Mouse (Mus musculus): Measurements from ENCODE around the gene Cabp2. TPM values are rescaled to one million over a fixed set of nuclear protein-coding genes. Genes with fewer than 3 reads are reported as not detected.
"Not testable (repeated sequence)": the region's sequence is repeated elsewhere in the genome, so short reads cannot be mapped to it uniquely, and the experiment has no call there.

The Cabp2 gene
- polyA plus RNA-seq, 1 experiment = not detected

DNA sequence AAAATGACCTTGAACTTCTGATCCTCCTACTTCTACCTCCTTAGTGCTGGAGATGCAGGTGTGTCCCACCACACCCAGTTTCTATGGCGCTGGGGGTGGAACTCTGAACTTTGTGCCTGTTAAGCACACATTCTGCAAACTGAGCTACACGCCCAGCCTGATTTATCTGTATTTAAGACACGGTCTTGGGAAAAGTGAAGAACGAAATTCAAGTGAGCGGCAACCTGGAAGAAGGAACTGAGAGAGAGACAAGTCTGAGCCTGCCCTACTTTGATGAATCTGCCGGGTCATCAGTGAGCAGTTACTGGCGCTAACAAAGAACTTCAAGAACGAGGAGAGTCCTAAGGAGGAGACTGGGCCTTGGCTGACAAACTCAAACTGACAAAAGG is 34.5 kb upstream of the Cabp2 start:
- TF ChIP-seq POLR2A (IDR thresholded peaks at IDR 0.05; ENCODE audit: insufficient read depth, low read length) (no peak), EP300 (IDR thresholded peaks at IDR 0.05; ENCODE audit: insufficient read depth, low read depth, low read length) (peak; percentile 88), CTCF (IDR thresholded peaks at IDR 0.05; ENCODE audit: low read depth, low read length) (no peak)
- H3K27ac ChIP-seq (ENCODE audit: insufficient read depth, low read length) = peak overlapping the region; percentile 65
- no peak overlapping the region for H3K4me3 ChIP-seq (ENCODE audit: low read depth, low read length)
- no peak overlapping the region for H3K9ac ChIP-seq (ENCODE audit: low read depth, poor library complexity, severe bottlenecking)
- peaks cover 15% of the 10 kb centered on the region for H3K9me3 ChIP-seq (replicated peaks; ENCODE audit: control insufficient read depth, insufficient read depth, low read length, poor library complexity, severe bottlenecking)
- H3K27me3 ChIP-seq (ENCODE audit: control insufficient read depth, insufficient read depth, low read length, poor library complexity, severe bottlenecking) = no peaks in the 10 kb centered on the region
- no peaks in the 10 kb centered on the region for H3K4me1 ChIP-seq (ENCODE audit: control insufficient read depth, insufficient read depth, low read length)
- H3K36me3 ChIP-seq (ENCODE audit: control insufficient read depth, insufficient read depth, low read length, poor library complexity, severe bottlenecking) = no peaks in the 10 kb centered on the region

DNA sequence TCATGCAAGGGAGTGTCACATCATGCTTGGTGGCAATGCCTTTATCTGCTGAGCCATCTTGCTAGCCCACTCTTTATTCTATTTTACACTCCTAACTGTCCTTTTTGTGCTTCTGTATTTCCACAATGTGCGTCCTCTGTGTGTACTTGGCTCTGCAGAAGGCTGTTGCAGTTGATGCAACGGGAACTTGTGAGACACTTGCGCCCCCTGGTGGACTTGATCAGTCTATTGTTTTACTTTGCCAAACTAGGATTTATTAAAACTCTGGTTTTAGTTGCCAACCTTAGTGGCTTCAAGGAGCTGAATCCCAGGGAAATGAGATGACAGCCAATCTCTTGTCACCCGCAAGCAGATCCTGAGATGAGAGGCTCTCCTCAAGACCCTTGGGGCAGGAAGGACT is 33.5 kb upstream of the Cabp2 start:
- H3K27ac ChIP-seq (ENCODE audit: insufficient read depth, low read length) = no peak overlapping the region
- no peaks in the 10 kb centered on the region for H3K4me1 ChIP-seq (ENCODE audit: control insufficient read depth, insufficient read depth, low read length)
- TF ChIP-seq EP300 (IDR thresholded peaks at IDR 0.05; ENCODE audit: insufficient read depth, low read depth, low read length) = no peak
- peak; percentile 82 for TF ChIP-seq CTCF (IDR thresholded peaks at IDR 0.05; ENCODE audit: low read depth, low read length)
- no peaks in the 10 kb centered on the region for H3K27me3 ChIP-seq (ENCODE audit: control insufficient read depth, insufficient read depth, low read length, poor library complexity, severe bottlenecking)
- peaks cover 15% of the 10 kb centered on the region for H3K9me3 ChIP-seq (replicated peaks; ENCODE audit: control insufficient read depth, insufficient read depth, low read length, poor library complexity, severe bottlenecking)
- H3K36me3 ChIP-seq (ENCODE audit: control insufficient read depth, insufficient read depth, low read length, poor library complexity, severe bottlenecking) = no peaks in the 10 kb centered on the region
- H3K4me3 ChIP-seq (ENCODE audit: low read depth, low read length) = no peak overlapping the region
- no peak overlapping the region for H3K9ac ChIP-seq (ENCODE audit: low read depth, poor library complexity, severe bottlenecking)

DNA sequence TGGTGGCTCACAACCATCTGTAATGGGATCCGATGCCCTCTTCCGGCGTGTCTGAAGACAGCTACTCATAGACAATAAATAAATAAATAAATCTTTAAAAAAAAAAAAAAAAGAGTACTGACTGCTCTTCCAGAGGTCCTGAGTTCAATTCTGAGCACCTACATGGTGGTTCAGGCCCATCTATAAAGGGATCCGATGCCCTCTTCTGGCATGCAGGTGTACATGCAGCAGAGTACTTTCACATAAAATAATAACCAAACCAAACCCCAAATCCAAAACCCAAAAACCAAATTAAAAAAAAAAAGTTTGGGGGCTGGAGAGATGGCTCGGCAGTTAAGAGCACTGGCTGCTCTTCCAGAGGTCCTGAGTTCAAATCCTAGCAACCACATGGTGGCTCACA is 32.3 kb upstream of the Cabp2 start:
- H3K36me3 ChIP-seq (ENCODE audit: control insufficient read depth, insufficient read depth, low read length, poor library complexity, severe bottlenecking); H3K4me3 ChIP-seq (ENCODE audit: low read depth, low read length); H3K27me3 ChIP-seq (ENCODE audit: control insufficient read depth, insufficient read depth, low read length, poor library complexity, severe bottlenecking); H3K9ac ChIP-seq (ENCODE audit: low read depth, poor library complexity, severe bottlenecking); H3K27ac ChIP-seq (ENCODE audit: insufficient read depth, low read length); H3K4me1 ChIP-seq (ENCODE audit: control insufficient read depth, insufficient read depth, low read length): not testable (repeated sequence)
- H3K9me3 ChIP-seq (replicated peaks; ENCODE audit: control insufficient read depth, insufficient read depth, low read length, poor library complexity, severe bottlenecking) = peaks cover 13% of the 10 kb centered on the region

- H3K9ac ChIP-seq (ENCODE audit: low read depth, poor library complexity, severe bottlenecking) = no peak overlapping the region
- H3K27ac ChIP-seq (ENCODE audit: insufficient read depth, low read length) = no peak overlapping the region
- TF ChIP-seq CTCF (IDR thresholded peaks at IDR 0.05; ENCODE audit: low read depth, low read length) (peak; percentile 21), POLR2A (IDR thresholded peaks at IDR 0.05; ENCODE audit: insufficient read depth, low read length) (no peak)
- H3K36me3 ChIP-seq (ENCODE audit: control insufficient read depth, insufficient read depth, low read length, poor library complexity, severe bottlenecking) = no peaks in the 10 kb centered on the region
- no peaks in the 10 kb centered on the region for H3K4me1 ChIP-seq (ENCODE audit: control insufficient read depth, insufficient read depth, low read length)
- no peak overlapping the region for H3K4me3 ChIP-seq (ENCODE audit: low read depth, low read length)
- H3K9me3 ChIP-seq (replicated peaks; ENCODE audit: control insufficient read depth, insufficient read depth, low read length, poor library complexity, severe bottlenecking) = no peaks in the 10 kb centered on the region
- no peaks in the 10 kb centered on the region for H3K27me3 ChIP-seq (ENCODE audit: control insufficient read depth, insufficient read depth, low read length, poor library complexity, severe bottlenecking)
Observed at GRCm38 (mm10) chr19:4051016-4051415, 30.4 kb upstream of the Cabp2 start.

- H3K9ac ChIP-seq (ENCODE audit: low read depth, poor library complexity, severe bottlenecking) = no peak overlapping the region
- H3K4me3 ChIP-seq (ENCODE audit: low read depth, low read length) = no peak overlapping the region
- TF ChIP-seq CTCF (IDR thresholded peaks at IDR 0.05; ENCODE audit: low read depth, low read length) (peak; percentile 87), EP300 (IDR thresholded peaks at IDR 0.05; ENCODE audit: insufficient read depth, low read depth, low read length) (no peak)
- H3K36me3 ChIP-seq (ENCODE audit: control insufficient read depth, insufficient read depth, low read length, poor library complexity, severe bottlenecking) = no peaks in the 10 kb centered on the region
- no peaks in the 10 kb centered on the region for H3K9me3 ChIP-seq (replicated peaks; ENCODE audit: control insufficient read depth, insufficient read depth, low read length, poor library complexity, severe bottlenecking)
- no peak overlapping the region for H3K27ac ChIP-seq (ENCODE audit: insufficient read depth, low read length)
- H3K4me1 ChIP-seq (ENCODE audit: control insufficient read depth, insufficient read depth, low read length) = peaks cover 2% of the 10 kb centered on the region
- no peaks in the 10 kb centered on the region for H3K27me3 ChIP-seq (ENCODE audit: control insufficient read depth, insufficient read depth, low read length, poor library complexity, severe bottlenecking)
Observed at GRCm38 (mm10) chr19:4051741-4052515, 29.4 kb upstream of the Cabp2 start.

DNA sequence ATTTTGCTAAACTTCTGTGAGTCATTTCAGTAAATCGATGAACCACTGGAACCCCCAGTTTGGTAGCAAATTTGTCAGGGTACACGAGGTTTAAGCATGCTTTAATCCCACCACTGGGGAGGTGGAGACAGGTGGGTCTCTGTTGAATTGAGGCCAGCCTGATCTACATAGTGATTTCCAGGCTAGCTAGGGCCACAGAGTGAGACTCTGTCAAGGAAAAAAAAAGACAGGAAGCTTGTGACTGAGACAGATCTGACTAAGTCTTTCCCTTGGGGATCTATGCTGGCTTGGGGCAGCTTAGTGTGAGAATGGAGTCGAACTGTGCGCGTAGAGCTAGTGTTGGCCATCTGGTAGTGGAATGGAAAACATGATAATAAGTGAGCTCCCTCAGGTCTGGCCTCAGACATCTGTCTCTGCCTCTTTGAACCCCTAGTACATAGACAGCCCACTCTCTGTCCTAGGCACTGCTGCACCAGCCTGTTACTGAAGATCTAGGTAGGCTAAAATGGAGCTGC is 28.8 kb upstream of the Cabp2 start:
- Histone ChIP-seq H3K27ac (ENCODE audit: insufficient read depth, low read length) (no peak overlapping the region), H3K27me3 (ENCODE audit: control insufficient read depth, insufficient read depth, low read length, poor library complexity, severe bottlenecking) (no peaks in the 10 kb centered on the region), H3K36me3 (ENCODE audit: control insufficient read depth, insufficient read depth, low read length, poor library complexity, severe bottlenecking) (no peaks in the 10 kb centered on the region), H3K9me3 (replicated peaks; ENCODE audit: control insufficient read depth, insufficient read depth, low read length, poor library complexity, severe bottlenecking) (no peaks in the 10 kb centered on the region), H3K4me1 (ENCODE audit: control insufficient read depth, insufficient read depth, low read length) (peaks cover 4% of the 10 kb centered on the region), H3K9ac (ENCODE audit: low read depth, poor library complexity, severe bottlenecking) (no peak overlapping the region), H3K4me3 (ENCODE audit: low read depth, low read length) (no peak overlapping the region)
- no peak for TF ChIP-seq CTCF (IDR thresholded peaks at IDR 0.05; ENCODE audit: low read depth, low read length)
- TF ChIP-seq POLR2A (IDR thresholded peaks at IDR 0.05; ENCODE audit: insufficient read depth, low read length) = no peak
- TF ChIP-seq EP300 (IDR thresholded peaks at IDR 0.05; ENCODE audit: insufficient read depth, low read depth, low read length) = no peak
